Mouse (Mus musculus): ENCODE data around the gene Chd6.

Gene Chd6

GRCm38 (mm10) chr2:160932325-160932724 is 176.6 kb downstream of the Chd6 start:
- no peak for DNase-seq (ENCODE audit: low spot score)

DNA sequence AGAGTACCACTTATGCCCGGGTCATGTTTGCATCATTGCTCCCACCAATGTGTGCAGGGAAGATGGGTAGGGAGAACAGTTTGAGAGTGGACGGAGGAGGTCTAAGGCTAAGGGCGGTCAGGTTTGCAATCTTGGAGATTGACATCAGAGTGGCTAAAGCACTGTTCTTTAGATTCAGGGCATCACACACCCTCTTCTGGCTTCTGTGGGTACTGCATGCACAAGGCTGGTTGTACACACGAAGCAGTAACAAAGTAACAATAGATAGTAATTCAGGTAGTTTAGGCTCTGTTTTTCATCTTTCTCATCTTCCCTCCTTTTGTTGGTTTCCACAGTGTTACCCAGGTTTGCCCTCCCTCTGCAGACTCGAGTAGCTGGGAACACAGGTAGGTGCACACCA is 177.5 kb downstream of the Chd6 start:
- no peak for DNase-seq (ENCODE audit: low spot score)

DNA sequence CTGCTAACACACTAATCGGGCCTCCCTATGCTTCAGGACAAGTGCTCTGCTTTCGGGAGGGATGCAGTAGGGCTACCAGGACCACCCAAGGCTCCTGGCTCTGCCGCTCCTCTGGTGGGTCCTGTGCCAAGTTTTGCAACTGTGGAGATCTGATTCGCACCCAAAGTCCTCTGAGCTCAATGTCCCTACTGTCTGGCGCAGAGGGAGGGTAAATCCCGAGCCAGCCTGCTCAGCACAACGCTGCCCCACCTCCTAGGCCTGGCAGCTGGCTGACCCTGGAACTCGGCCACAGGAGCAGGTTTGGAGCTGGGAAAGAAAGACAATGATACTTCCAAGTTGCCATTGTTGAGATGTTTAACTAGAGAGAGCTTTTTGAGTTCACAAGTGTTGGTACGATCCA is 183.7 kb downstream of the Chd6 start:
- no peak for DNase-seq (ENCODE audit: low spot score)

GRCm38 (mm10) chr2:160921285-160921684 is 187.6 kb downstream of the Chd6 start:
- DNase-seq (ENCODE audit: low spot score), result no peak

DNA sequence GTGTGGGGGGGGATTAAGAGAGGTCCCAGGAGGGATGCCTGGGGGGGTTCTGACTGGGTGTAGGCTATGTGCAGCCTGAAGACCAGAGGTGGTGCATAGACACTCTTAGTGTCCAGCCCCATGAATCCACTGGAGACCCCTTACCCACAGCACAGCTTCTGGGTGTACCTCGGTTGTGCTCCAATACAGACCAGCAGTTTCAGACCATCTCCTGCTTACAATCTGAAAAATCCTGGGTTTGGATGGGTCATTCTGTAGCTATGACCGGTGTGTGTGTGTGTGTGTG is 190.0 kb downstream of the Chd6 start:
- DNase-seq (ENCODE audit: low spot score), result no peak

DNA sequence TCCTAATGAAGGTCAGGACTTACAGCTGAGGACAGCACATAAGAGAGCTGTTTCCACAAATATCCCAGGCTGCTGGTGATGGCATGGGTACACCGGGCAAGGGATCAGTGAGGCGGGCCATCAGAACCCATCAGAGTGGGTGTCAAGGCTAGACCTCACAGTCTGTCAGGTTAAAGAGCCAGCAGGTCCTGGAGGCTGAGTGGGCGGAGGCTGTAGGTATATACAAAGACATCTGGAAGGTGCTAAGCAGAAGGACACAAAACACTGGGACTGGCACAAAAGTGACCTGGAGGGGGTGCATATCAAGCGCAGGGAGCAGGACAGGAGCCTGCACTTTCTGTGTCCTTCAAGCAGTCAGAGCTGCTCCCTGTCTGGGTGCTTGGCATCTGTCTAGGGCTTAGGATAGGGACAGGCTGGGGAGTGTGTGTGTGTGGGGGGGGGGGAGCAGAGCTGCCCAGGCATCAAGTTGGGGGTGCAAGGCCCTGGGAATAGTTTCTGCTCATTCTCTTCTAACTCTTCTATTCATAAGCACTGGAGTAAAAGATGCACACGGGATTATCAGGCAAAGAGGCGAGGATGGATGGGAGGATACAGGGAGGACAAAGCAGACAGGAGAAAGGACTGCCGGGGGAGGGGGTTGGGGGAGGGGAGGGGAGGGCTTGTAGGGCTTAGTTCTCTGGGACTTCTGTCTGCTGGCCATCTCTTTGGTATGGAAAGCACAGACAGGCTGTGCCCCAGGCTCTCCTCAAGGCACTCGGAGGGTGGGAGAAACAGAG is 190.5 kb downstream of the Chd6 start:
- no peak for DNase-seq (ENCODE audit: low spot score)

DNA sequence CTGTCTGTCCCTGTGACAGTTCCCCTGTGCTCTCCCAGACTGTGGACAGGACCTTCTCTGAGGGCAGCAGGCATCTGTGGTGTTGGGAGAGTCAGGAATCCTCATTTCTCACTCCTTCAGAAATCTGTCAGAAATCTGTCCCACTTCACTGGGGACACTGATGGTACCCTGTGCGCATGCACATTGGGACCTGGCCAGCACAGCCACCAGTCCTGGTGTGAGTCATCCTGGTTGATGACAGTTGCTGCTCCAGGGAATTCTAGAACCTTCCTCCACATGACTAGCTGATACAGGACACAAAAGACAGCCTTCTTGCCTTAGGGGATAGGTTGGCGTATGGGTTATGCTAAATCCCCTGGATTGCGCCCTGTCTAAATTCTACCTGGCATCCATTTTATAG is 191.6 kb downstream of the Chd6 start:
- DNase-seq (ENCODE audit: low spot score), result no peak

- DNase-seq (ENCODE audit: low spot score), result no peak
These were observed 192.2 kb downstream of the Chd6 start for GRCm38 (mm10) chr2:160916714-160917113.

GRCm38 (mm10) chr2:160915821-160916610 is 192.9 kb downstream of the Chd6 start:
- DNase-seq (ENCODE audit: low spot score), result no peak

- DNase-seq (ENCODE audit: low spot score), result no peak
These were observed 194.2 kb downstream of the Chd6 start for GRCm38 (mm10) chr2:160914656-160915055.

DNA sequence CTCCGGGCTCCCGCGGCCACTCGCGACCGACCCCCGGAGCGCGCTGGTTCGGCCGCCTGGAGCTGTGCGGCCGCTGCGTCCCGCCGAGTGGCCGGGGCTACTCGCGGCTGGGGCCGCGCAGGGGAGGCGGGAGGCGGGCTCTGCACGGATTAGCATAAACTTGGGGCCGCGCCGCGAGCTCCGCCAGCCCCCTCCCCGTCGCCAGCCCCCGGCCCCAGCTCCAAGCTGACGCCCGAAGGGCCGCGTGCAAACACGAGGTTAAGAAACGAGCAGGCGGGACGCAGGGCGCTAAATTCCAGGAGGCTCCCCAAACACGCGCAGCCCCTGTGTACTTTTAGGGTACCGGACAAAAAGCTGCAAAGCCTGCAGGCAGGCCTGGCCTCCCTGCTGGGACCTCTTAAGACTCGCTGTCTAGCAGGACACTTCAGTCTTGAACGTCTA is 196.6 kb downstream of the Chd6 start, which contains the start of gene Emilin3:
Gene Emilin3, minus strand, starts transcription at position 98 of the 441 bp plus-strand sequence.
- DNase-seq (ENCODE audit: low spot score), result no peak

DNA sequence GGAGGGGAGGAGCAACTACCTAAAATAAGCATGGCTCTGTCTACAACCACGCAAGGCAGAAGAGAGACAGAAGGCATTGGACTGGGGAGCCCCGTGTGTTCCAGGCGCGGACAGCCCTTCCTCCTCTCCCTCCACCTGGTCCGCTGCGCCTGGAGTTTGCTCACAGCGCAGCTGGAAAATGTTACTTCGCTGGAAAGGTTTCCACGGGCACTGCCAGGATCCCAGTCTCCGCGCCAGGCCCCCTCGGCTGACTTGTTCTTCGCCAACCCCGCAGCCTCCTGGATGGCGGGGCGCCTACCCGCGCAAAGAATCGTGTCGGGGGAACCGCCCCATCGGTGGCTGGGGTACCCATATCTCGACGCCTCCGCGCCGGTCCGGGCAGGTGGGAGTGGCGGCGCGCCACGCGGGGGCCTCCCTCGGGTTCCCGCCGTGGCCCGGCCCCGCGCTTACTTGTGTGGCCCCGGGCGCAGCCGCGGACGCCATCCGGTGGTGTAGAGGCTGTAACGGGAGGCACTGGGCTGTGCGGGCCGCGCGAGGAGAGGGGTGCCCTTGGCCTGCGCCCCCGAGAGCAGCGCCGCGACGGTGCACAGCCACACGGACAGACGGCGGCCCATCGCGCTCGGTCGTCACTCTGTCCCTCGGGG is 197.2 kb downstream of the Chd6 start:
- DNase-seq (ENCODE audit: low spot score), result no peak

DNA sequence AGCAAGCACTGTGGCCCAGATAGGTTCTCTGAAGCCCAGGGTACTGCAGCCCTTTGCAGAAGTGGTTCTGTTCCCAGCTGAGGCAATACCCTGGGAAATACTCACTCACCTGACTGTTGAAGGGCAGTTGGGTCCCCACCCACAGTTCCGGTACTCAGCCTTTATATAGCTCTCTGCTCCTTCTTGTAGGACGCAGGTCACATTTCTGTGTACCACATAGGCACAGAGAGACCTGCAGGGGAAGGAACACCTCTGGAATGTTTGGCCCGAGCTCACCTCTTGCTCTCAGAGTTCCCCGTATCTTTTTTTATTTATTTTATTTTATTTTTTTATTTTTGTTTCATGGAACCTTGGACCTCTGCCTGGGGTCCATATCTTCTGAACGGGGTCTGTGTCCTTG is 198.2 kb downstream of the Chd6 start:
- DNase-seq (ENCODE audit: low spot score), result no peak

DNA sequence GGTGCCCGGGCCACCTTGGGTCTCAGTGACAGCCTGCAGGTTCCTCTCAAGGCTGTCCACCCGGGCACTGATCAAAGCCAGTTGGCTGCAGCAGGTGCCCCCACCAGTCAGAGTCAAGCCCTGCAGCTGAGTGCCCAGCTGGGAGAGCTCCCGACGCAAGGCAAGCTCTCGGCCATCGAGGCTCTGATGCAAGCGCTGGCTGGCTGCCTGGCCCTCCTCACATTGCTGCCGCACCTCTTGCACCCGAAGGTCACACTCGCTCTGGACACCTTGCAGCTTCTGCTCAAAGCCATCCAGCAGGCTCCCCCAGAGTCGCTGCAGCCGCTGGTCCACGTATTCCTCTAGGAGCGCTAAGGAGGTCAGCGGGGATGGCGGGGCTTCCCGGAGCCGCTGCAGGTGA is 200.3 kb downstream of the Chd6 start:
- no peak for DNase-seq (ENCODE audit: low spot score)

GRCm38 (mm10) chr2:160906101-160906500 is 202.8 kb downstream of the Chd6 start:
- DNase-seq (ENCODE audit: low spot score), result no peak

DNA sequence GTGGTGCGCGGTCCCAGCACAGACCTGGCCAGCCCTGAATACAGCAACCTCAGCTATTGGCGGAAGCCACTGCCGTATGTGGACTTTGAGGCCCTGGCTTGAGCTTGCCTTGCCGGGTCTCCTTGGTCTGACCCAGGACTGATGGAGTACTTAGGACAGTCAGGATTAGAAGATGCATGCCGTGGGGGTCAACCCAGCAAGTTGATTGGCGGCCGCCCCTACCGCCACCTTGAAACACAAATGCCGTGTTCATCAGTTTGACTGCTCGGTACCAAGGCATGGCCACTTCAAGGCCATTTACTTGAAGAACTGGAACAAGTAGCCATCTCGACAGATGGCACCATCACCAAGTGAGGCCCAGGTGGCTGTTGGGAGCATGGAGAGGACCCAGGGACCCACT is 203.6 kb downstream of the Chd6 start:
- DNase-seq (ENCODE audit: low spot score), result no peak

DNA sequence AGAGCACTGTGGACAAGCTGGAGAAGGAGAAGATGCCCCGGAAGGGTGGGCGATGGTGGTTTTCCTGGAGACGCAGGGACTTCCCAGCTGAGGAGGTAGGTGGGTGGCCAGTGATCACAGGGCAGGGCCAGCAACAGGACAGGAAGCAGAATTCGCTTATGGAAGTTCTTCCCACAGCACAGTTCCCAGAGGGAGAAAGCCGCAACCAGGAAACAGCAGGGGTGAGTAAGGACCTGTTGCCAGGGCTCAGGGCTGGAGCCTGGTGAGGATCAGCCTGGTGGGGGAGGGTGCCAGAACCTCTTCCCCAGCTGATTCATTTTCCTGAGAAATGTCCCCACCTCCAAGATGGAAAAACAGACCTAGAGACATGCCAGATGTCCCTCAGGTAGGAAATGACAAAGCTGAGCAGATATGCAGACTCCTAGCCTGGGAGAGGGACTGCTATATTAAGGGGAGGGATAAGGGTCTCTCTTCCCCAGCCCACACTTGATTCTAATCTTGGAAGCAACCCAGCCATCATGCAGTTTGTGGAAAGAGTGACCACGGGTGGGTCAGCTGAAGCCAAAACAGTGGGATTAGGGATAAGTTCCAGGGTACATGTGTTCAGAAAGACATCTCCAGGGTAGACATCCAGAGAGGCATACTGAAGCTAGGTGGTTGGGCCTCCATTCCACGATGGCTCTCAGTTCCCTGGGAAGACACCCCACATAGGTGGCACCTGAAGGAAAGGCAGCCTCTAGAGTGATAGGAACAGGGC is 207.0 kb downstream of the Chd6 start:
- no peak for DNase-seq (ENCODE audit: low spot score)

Data from lung, postnatal 25 days (tissue).